ENCODE assay signal across 13 mouse cellular contexts in genomic region chr5:76957954-76958353, GRCm38 (mm10). TPM values are rescaled to one million over a fixed set of nuclear protein-coding genes. Genes with fewer than 3 reads are reported as not detected.
DNase-seq lines count a peak whose midpoint lies in the region; ATAC-seq and TF ChIP-seq lines count a peak whose summit lies in the region.
"Had no signal": no experiment of that assay in that cellular context is flagged by ENCODE, and none has a peak within 500 bp of the region (broad histone marks: within the 10 kb centered on the region; RNA-seq: fewer than 3 reads in every experiment).

No protein-coding gene starts in this region.

- peaks cover 2% of the 10 kb centered on the region for H3K79me2 ChIP-seq in heart, adult 2 months (replicated peaks; ENCODE audit: control insufficient read depth, insufficient read depth, low read length)

- no peak overlapping the region for H3K4me2 ChIP-seq in midbrain, postnatal 0 days (ENCODE audit: low read depth, low read length, poor library complexity, severe bottlenecking)
- H3K4me2 ChIP-seq in midbrain, embryonic 16.5 days (ENCODE audit: low read length) = no peak overlapping the region
- H3K4me2 ChIP-seq: lung, embryonic 15.5 days had no signal

- no peak for DNase-seq in heart, adult 2 months
- DNase-seq in heart, postnatal 4 days = no peak
- DNase-seq in midbrain, postnatal 0 days (ENCODE audit: low spot score) = no peak
- DNase-seq in cerebellum, adult 8-10 months = no peak
- no peak for DNase-seq in left cerebral cortex, postnatal 10 days (ENCODE audit: extremely low spot score in 1 of 2, low spot score in 2 of 2)
- no peak for DNase-seq in retina, embryonic 14.5 days (ENCODE audit: low spot score)
- DNase-seq: cerebellum, postnatal 25 days; kidney, postnatal 10 days had no signal

- H3K36me3 ChIP-seq in heart, adult 2 months (ENCODE audit: control insufficient read depth, insufficient read depth, low read length) = peaks cover 28% of the 10 kb centered on the region
- H3K36me3 ChIP-seq in midbrain, postnatal 0 days (ENCODE audit: insufficient read depth, low read length) = peaks cover 30% of the 10 kb centered on the region
- peaks cover 29% of the 10 kb centered on the region for H3K36me3 ChIP-seq in midbrain, embryonic 16.5 days (ENCODE audit: control insufficient read depth, insufficient read depth, low read length)

- no peaks in the 10 kb centered on the region for H3K27me3 ChIP-seq in heart, adult 2 months (ENCODE audit: control insufficient read depth, insufficient read depth, low read length)
- H3K27me3 ChIP-seq in midbrain, postnatal 0 days (ENCODE audit: insufficient read depth, low read length) = no peaks in the 10 kb centered on the region
- H3K27me3 ChIP-seq in midbrain, embryonic 16.5 days (ENCODE audit: control insufficient read depth, insufficient read depth, low read depth, low read length) = no peaks in the 10 kb centered on the region
- H3K27me3 ChIP-seq: lung, embryonic 15.5 days had no signal

- no peak overlapping the region for H3K9ac ChIP-seq in heart, adult 2 months (ENCODE audit: low read depth, low read length)
- no peak overlapping the region for H3K9ac ChIP-seq in midbrain, postnatal 0 days (replicated peaks; ENCODE audit: low read length, poor library complexity, severe bottlenecking)
- H3K9ac ChIP-seq in midbrain, embryonic 16.5 days (ENCODE audit: low read depth, low read length) = no peak overlapping the region
- H3K9ac ChIP-seq: lung, embryonic 15.5 days had no signal

- H3K27ac ChIP-seq in heart, adult 2 months = no peak overlapping the region
- H3K27ac ChIP-seq in midbrain, postnatal 0 days (ENCODE audit: low read depth, low read length) = no peak overlapping the region
- H3K27ac ChIP-seq in midbrain, embryonic 16.5 days (ENCODE audit: low read length) = no peak overlapping the region
- H3K27ac ChIP-seq: lung, embryonic 15.5 days had no signal

- intact Hi-C loops in heart, adult 2 months (cut with DNase I) = no loop called here
- intact Hi-C loops in left cerebral cortex, postnatal 10 days (cut with DNase I) = no loop called here

- no peak for ATAC-seq in midbrain, postnatal 0 days (ENCODE audit: low FRiP score)
- ATAC-seq in midbrain, embryonic 16.5 days = no peak
- peak; percentile 61 for ATAC-seq in common myeloid progenitor, adult 5-6 weeks (replicated peaks; ENCODE audit: low read depth, poor library complexity, severe bottlenecking)

- 94% methylated on average over 1 of the region's 1 CpGs for WGBS in heart, adult 2 months
- WGBS in midbrain, postnatal 0 days = 96% methylated on average over 1 of the region's 1 CpGs
- 94% methylated on average over 1 of the region's 1 CpGs for WGBS in midbrain, embryonic 16.5 days

- TF ChIP-seq EP300 in heart, adult 2 months (IDR thresholded peaks at IDR 0.05; ENCODE audit: insufficient read depth, low read depth, low read length) = no peak

- no peaks in the 10 kb centered on the region for H3K9me3 ChIP-seq in midbrain, postnatal 0 days (ENCODE audit: low read length)
- no peaks in the 10 kb centered on the region for H3K9me3 ChIP-seq in midbrain, embryonic 16.5 days (replicated peaks; ENCODE audit: control insufficient read depth, low read length, poor library complexity, severe bottlenecking)
- H3K9me3 ChIP-seq: lung, embryonic 15.5 days had no signal

- peak; percentile 41 for TF ChIP-seq CTCF in heart, adult 2 months (IDR thresholded peaks at IDR 0.05)
- TF ChIP-seq CTCF in midbrain, postnatal 0 days (IDR thresholded peaks at IDR 0.05) = peak; percentile 50

- H3K4me1 ChIP-seq in heart, adult 2 months (ENCODE audit: control insufficient read depth, insufficient read depth, low read length) = peaks cover 8% of the 10 kb centered on the region
- no peaks in the 10 kb centered on the region for H3K4me1 ChIP-seq in midbrain, postnatal 0 days (ENCODE audit: insufficient read depth, low read length)
- no peaks in the 10 kb centered on the region; the same call in none of the 2 replicates for H3K4me1 ChIP-seq in midbrain, embryonic 16.5 days (ENCODE audit: control insufficient read depth, insufficient read depth, low read length)

- no peak for TF ChIP-seq POLR2A in heart, adult 2 months (IDR thresholded peaks at IDR 0.05; ENCODE audit: insufficient read depth, low read depth, low read length)

- no peak overlapping the region for H3K4me3 ChIP-seq in heart, adult 2 months
- no peak overlapping the region for H3K4me3 ChIP-seq in midbrain, postnatal 0 days (ENCODE audit: low read depth, low read length)
- no peak overlapping the region for H3K4me3 ChIP-seq in midbrain, embryonic 16.5 days (ENCODE audit: low read depth, low read length)
- H3K4me3 ChIP-seq: lung, embryonic 15.5 days had no signal

RNA-seq across cellular contexts. Expression of gene Ppat, which starts 6.6 kb away (rescaled TPM):
- 10 to 100 TPM; 13.3 to 17.6 TPM for total RNA-seq in heart, adult 2 months (2021)
- polyA plus RNA-seq in heart, adult 2 months (2012; rRNA removed) = 5.5 and 9.9 TPM in 2 replicates
- 10 to 100 TPM; 19.3 to 21.0 TPM for total RNA-seq in heart, postnatal 4 days (2021)
- total RNA-seq in midbrain, postnatal 0 days (2014; rRNA removed) = 10.7 and 14.0 TPM in 2 replicates
- 7.8 and 8.2 TPM in 2 replicates for polyA plus RNA-seq in midbrain, postnatal 0 days (2015; fragmentation: Nextera tagmentation; extraction: Ambion mirVana)
- polyA plus RNA-seq in midbrain, embryonic 16.5 days (2015; fragmentation: Nextera tagmentation; extraction: Ambion mirVana) = 9.7 and 10.4 TPM in 2 replicates
- total RNA-seq in common myeloid progenitor, adult 5-6 weeks (2017) = 104 TPM in 2 replicates
- 10 to 100 TPM; 19.9 to 23.2 TPM for total RNA-seq in left cerebral cortex, postnatal 10 days (2021)

RNA-seq across cellular contexts. Expression of gene Paics, which starts 6.8 kb away (rescaled TPM):
- 100 to 1,000 TPM; 140 to 158 TPM for total RNA-seq in heart, adult 2 months (2021)
- polyA plus RNA-seq in heart, adult 2 months (2012; rRNA removed) = 78.3 and 124 TPM in 2 replicates
- 100 to 1,000 TPM; 173 to 183 TPM for total RNA-seq in heart, postnatal 4 days (2021)
- 96.6 and 116 TPM in 2 replicates for total RNA-seq in midbrain, postnatal 0 days (2014; rRNA removed)
- 137 and 144 TPM in 2 replicates for polyA plus RNA-seq in midbrain, postnatal 0 days (2015; fragmentation: Nextera tagmentation; extraction: Ambion mirVana)
- 150 and 163 TPM in 2 replicates for polyA plus RNA-seq in midbrain, embryonic 16.5 days (2015; fragmentation: Nextera tagmentation; extraction: Ambion mirVana)
- total RNA-seq in common myeloid progenitor, adult 5-6 weeks (2017) = 443 and 504 TPM in 2 replicates
- total RNA-seq in left cerebral cortex, postnatal 10 days (2021) = 100 to 1,000 TPM; 107 to 112 TPM

RNA-seq across cellular contexts. Expression of gene Srp72, which starts 16.5 kb away (rescaled TPM):
- total RNA-seq in heart, adult 2 months (2021) = 10 to 100 TPM; 51.5 to 56.2 TPM
- 16.3 and 37.5 TPM in 2 replicates for polyA plus RNA-seq in heart, adult 2 months (2012; rRNA removed)
- total RNA-seq in heart, postnatal 4 days (2021) = 10 to 100 TPM; 72.0 to 72.7 TPM
- 69.8 and 80.3 TPM in 2 replicates for total RNA-seq in midbrain, postnatal 0 days (2014; rRNA removed)
- polyA plus RNA-seq in midbrain, postnatal 0 days (2015; fragmentation: Nextera tagmentation; extraction: Ambion mirVana) = 74.3 and 76.7 TPM in 2 replicates
- 91.4 and 92.4 TPM in 2 replicates for polyA plus RNA-seq in midbrain, embryonic 16.5 days (2015; fragmentation: Nextera tagmentation; extraction: Ambion mirVana)
- total RNA-seq in common myeloid progenitor, adult 5-6 weeks (2017) = 119 and 157 TPM in 2 replicates
- total RNA-seq in left cerebral cortex, postnatal 10 days (2021) = 100 to 1,000 TPM; 121 to 126 TPM

RNA-seq across cellular contexts. Expression of gene Arl9, which starts 45.9 kb away (rescaled TPM):
- not detected for total RNA-seq in heart, adult 2 months (2021)
- not detected in 2 replicates for polyA plus RNA-seq in heart, adult 2 months (2012; rRNA removed)
- total RNA-seq in heart, postnatal 4 days (2021) = not detected
- total RNA-seq in midbrain, postnatal 0 days (2014; rRNA removed) = not detected in 2 replicates
- not detected in 2 replicates for polyA plus RNA-seq in midbrain, postnatal 0 days (2015; fragmentation: Nextera tagmentation; extraction: Ambion mirVana)
- polyA plus RNA-seq in midbrain, embryonic 16.5 days (2015; fragmentation: Nextera tagmentation; extraction: Ambion mirVana) = 0.44 TPM in 1 of 2 replicates, not detected in the other
- total RNA-seq in common myeloid progenitor, adult 5-6 weeks (2017) = not detected in 2 replicates
- total RNA-seq in left cerebral cortex, postnatal 10 days (2021) = not detected
- total RNA-seq: hematopoietic stem cell, adult 5-6 weeks; left cerebral cortex, postnatal 25 days had no signal

RNA-seq across cellular contexts. Expression of gene Aasdh, which starts 52.6 kb away (rescaled TPM):
- total RNA-seq in heart, adult 2 months (2021) = 10 to 100 TPM; 12.7 to 16.2 TPM
- 19.9 and 31.8 TPM in 2 replicates for polyA plus RNA-seq in heart, adult 2 months (2012; rRNA removed)
- 10 to 100 TPM; 10.2 to 11.3 TPM for total RNA-seq in heart, postnatal 4 days (2021)
- total RNA-seq in midbrain, postnatal 0 days (2014; rRNA removed) = 11.0 and 16.3 TPM in 2 replicates
- 10.1 and 11.5 TPM in 2 replicates for polyA plus RNA-seq in midbrain, postnatal 0 days (2015; fragmentation: Nextera tagmentation; extraction: Ambion mirVana)
- polyA plus RNA-seq in midbrain, embryonic 16.5 days (2015; fragmentation: Nextera tagmentation; extraction: Ambion mirVana) = 20.7 and 23.9 TPM in 2 replicates
- 33.4 and 46.2 TPM in 2 replicates for total RNA-seq in common myeloid progenitor, adult 5-6 weeks (2017)
- 10 to 100 TPM; 18.5 to 21.0 TPM for total RNA-seq in left cerebral cortex, postnatal 10 days (2021)
